Mouse (Mus musculus) megakaryocyte, embryonic 14.5 days (primary cell): ENCODE data around the gene Olfr767. TPM values are rescaled to one million over a fixed set of nuclear protein-coding genes. Genes with fewer than 3 reads are reported as not detected.
"Not testable (repeated sequence)": the region's sequence is repeated elsewhere in the genome, so short reads cannot be mapped to it uniquely, and the experiment has no call there.

Experiments
- H3K27me3 ChIP-seq: replicated peaks from 2 replicates; pipeline ENCODE3; 2012; ENCODE audit warnings: inconsistent platforms
- H3K36me3 ChIP-seq: replicated peaks from 2 replicates; pipeline ENCODE3; 2012; ENCODE audit warnings: low read length, inconsistent platforms, mixed read lengths
- H3K4me1 ChIP-seq: 2 replicates; pipeline ENCODE4 v1.6.1; 2012; ENCODE audit warnings: inconsistent platforms
- H3K4me3 ChIP-seq: replicated peaks from 2 replicates; pipeline ENCODE3; 2012; ENCODE audit warnings: moderate library complexity, mild to moderate bottlenecking, inconsistent platforms
- H3K9me3 ChIP-seq: 2 replicates; pipeline ENCODE4 v1.6.1; 2012; ENCODE audit warnings: inconsistent platforms
- FLI1 ChIP-seq: IDR thresholded peaks from 2 replicates; pipeline ENCODE4 v1.6.1; 2012; ENCODE audit warnings: low read length, inconsistent platforms, mixed read lengths
- GATA1 ChIP-seq: IDR thresholded peaks from 3 replicates; pipeline ENCODE4 v1.6.1; 2012; ENCODE audit warnings: mixed read lengths, low read length, inconsistent platforms, borderline replicate concordance
- polyA plus RNA-seq: library from polyadenylated mRNA; stranded (reverse); fragments of >175 nt; gene quantifications from 2 replicates; pipeline ENCODE4 v1.2.3, GENCODE M21; 2012; ENCODE audit warnings: low replicate concordance; ENCODE audit not compliant: insufficient read depth

The Olfr767 gene
- polyA plus RNA-seq, result not detected in 2 replicates

DNA sequence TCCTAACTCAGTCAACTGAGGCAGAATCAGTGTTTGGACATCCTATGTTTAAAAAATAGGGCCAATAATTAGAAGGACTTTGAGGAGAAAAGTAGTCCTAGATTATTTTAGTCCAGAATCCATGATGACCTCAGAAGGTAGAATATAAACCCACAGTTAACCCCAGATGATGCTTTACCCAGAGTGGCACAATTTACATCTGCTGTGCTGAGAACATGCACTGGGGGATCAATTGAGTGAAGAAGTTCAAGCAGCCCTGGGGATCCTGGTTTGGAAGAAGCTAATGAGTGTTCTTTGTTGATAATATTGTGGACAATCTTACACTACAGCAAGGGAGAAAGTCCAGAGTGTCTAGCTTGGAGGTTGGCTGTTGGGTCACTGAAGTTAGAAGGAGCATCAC lies at the start of gene Olfr767:
TSS of gene Olfr767 (minus strand) at position 101 of the 400 bp plus-strand sequence.
- not testable (repeated sequence) for H3K9me3 ChIP-seq, H3K27me3 ChIP-seq, H3K4me3 ChIP-seq, H3K36me3 ChIP-seq, H3K4me1 ChIP-seq

DNA sequence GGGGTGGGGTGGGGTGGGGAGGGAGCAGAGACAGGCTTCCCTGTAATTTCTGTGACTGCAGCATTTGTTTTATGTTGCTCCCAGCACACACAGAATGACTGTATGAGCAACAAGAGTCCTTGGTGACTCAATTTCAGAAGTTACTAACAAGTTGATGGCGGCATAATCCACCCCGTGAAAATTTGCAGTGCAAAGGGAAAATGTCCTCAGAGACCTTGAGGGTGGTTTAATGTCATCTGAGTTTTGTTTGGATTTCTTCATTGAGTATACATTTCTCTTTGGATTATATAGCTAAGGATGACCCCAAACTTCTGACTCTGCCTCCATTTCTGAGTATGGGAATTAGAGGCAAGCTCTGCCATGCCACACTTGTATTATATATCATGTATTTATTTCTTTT lies 35.1 kb upstream of the Olfr767 start, which contains the start of gene Olfr769:
TSS of gene Olfr769 (minus strand) at position 101 of the 400 bp plus-strand sequence.
- Histone ChIP-seq H3K4me1 (no peaks in the 10 kb centered on the region), H3K9me3 (peaks cover 8% of the 10 kb centered on the region; the same call in 1 of the 2 replicates), H3K36me3 (no peaks in the 10 kb centered on the region), H3K27me3 (no peaks in the 10 kb centered on the region), H3K4me3 (no peak within 1 kb of the TSS)
- no peak for TF ChIP-seq GATA1
- TF ChIP-seq FLI1, result no peak

DNA sequence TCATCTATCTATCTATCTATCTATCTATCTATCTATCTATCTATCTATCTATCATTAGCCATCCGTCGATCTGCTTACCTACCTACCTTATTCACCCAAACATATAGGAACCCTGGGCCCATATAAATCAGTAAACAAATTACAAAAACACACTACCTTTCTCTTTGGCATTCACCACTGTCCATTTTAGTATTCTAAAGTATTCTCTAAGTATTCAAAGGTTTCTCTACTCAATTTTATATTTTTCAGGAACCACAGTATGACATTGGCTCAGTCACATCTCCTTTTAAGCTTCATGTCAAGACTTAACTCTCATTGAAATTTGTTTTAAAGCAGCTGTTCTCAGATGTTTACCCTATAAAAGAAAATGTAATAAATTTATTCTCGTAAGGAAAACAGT lies 32.4 kb upstream of the Olfr767 start:
- H3K36me3 ChIP-seq, result no peaks in the 10 kb centered on the region
- H3K4me1 ChIP-seq, result no peaks in the 10 kb centered on the region
- TF ChIP-seq FLI1 (no peak), GATA1 (peak; percentile 13; the same call in 1 of the 3 replicates)
- H3K4me3 ChIP-seq, result no peak overlapping the region
- H3K27me3 ChIP-seq, result no peaks in the 10 kb centered on the region
- H3K9me3 ChIP-seq, result peaks cover 12% of the 10 kb centered on the region

DNA sequence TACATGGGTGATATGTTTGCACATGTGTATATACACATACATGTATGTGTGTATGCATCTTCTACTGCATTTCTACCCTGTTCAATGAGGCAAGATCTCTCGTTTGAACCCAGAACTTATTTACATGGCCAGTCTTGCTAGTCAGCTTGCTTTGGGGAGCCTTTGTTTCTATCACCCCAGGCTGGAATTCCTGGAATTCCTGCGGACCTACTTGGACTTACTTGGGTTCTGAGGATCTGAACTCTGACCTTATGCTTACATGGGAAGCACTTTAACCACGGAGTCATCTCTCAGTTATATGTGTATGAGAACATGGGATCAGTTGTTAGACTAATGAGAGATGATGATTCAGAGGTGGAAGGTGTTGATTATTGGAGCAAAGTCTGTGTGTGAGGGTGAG lies 18.5 kb upstream of the Olfr767 start:
- no peak for TF ChIP-seq GATA1
- TF ChIP-seq FLI1, result no peak
- H3K36me3 ChIP-seq, result no peaks in the 10 kb centered on the region
- no peaks in the 10 kb centered on the region for H3K4me1 ChIP-seq
- no peak overlapping the region for H3K4me3 ChIP-seq
- H3K27me3 ChIP-seq, result no peaks in the 10 kb centered on the region
- peaks cover 3% of the 10 kb centered on the region; the same call in 1 of the 2 replicates for H3K9me3 ChIP-seq

DNA sequence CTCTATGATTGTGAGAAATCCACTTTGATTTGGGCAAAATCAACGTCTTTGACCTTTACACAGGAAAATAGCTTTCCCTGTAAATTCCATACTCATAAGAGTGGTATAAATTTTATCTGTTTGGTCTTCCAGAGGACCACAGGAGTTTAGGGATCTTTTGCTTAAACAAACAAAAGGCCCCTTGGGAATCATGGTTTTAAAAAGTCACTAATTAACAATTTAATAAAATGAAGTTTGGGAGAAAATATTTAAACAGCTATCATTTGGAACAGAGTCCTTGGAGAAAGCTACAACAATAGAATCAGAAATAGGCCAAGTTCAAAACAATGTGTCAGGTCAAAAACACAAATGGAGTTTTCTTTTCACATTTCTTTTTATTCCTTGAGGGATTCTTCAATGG lies 16.6 kb upstream of the Olfr767 start, which contains the start of gene Olfr768:
TSS of gene Olfr768 (minus strand) at position 101 of the 400 bp plus-strand sequence.
- H3K4me1 ChIP-seq, result no peaks in the 10 kb centered on the region
- no peak within 1 kb of the TSS for H3K4me3 ChIP-seq
- H3K27me3 ChIP-seq, result no peaks in the 10 kb centered on the region
- H3K36me3 ChIP-seq, result no peaks in the 10 kb centered on the region
- H3K9me3 ChIP-seq, result peaks cover 3% of the 10 kb centered on the region; the same call in 1 of the 2 replicates
- TF ChIP-seq FLI1 (no peak), GATA1 (no peak)

DNA sequence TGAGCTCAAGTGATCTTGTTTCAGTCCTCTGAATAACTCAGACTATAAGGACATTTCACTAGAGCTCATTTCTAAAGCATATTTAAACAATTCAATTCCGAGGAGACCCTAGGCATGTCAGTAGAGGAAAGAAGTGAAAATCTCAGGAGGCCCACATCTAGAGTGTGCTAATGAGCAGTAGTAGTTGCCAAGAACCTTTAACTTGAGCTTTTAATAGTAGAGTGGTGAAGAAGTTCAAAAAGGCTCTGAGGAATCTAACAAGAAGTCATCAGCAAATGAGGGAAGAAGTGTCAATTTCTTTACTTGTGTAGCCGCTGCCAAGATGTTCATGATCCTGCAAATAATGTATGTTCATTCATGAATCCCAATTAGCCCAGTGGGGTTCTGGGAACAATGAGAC lies 13.8 kb downstream of the Olfr767 start, which contains the start of gene Olfr766-ps1:
TSS of gene Olfr766-ps1 (minus strand) at position 101 of the 400 bp plus-strand sequence.
- no peak for TF ChIP-seq FLI1
- TF ChIP-seq GATA1, result no peak
- H3K9me3 ChIP-seq, result 0 out of 2 replicates have a peak, but pooled peaks cover 3% of the 10 kb centered on the region
- no peak within 1 kb of the TSS for H3K4me3 ChIP-seq
- no peaks in the 10 kb centered on the region for H3K36me3 ChIP-seq
- H3K4me1 ChIP-seq, result no peaks in the 10 kb centered on the region
- H3K27me3 ChIP-seq, result no peaks in the 10 kb centered on the region

DNA sequence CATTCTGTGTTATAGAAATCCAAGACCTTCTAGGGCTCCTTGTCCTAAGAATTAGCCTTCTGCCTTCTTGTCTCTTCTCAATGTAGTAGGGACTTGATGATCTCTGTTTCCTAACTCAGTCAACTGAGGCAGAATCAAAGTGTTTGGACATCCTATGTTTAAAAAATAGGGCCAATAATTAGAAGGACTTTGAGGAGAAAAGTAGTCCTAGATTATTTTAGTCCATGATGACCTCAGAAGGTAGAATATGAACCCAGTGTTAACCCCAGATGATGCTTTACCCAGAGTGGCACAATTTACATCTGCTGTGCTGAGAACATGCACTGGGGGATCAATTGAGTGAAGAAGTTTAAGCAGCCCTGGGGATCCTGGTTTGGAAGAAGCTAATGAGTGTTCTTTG lies 32.8 kb downstream of the Olfr767 start, which contains the start of gene Olfr765:
TSS of gene Olfr765 (minus strand) at position 101 of the 400 bp plus-strand sequence.
- H3K4me1 ChIP-seq, H3K4me3 ChIP-seq, H3K9me3 ChIP-seq, H3K36me3 ChIP-seq, H3K27me3 ChIP-seq: not testable (repeated sequence)

DNA sequence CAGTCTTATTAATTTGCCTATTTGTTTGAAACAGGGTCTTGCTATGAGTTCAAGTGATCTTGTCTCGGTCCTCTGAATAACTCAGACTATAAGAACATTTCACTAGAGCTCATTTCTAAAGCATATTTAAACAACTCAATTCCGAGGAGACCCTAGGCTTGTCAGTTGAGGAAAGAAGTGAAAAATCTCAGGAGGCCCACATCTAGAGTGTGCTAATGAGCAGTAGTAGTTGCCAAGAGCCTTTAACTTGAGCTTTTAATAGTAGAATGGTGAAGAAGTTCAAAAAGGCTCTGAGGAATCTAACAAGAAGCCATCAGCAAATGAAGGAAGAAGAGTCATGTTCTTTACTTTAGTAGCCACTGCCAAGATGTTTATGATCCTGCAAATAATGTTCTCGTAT lies 42.9 kb downstream of the Olfr767 start, which contains the start of gene Olfr764-ps1:
TSS of gene Olfr764-ps1 (minus strand) at position 101 of the 400 bp plus-strand sequence.
- Histone ChIP-seq H3K27me3 (no peaks in the 10 kb centered on the region), H3K36me3 (no peaks in the 10 kb centered on the region), H3K9me3 (no peaks in the 10 kb centered on the region), H3K4me1 (no peaks in the 10 kb centered on the region), H3K4me3 (no peak within 1 kb of the TSS)
- TF ChIP-seq FLI1 (no peak), GATA1 (no peak)

DNA sequence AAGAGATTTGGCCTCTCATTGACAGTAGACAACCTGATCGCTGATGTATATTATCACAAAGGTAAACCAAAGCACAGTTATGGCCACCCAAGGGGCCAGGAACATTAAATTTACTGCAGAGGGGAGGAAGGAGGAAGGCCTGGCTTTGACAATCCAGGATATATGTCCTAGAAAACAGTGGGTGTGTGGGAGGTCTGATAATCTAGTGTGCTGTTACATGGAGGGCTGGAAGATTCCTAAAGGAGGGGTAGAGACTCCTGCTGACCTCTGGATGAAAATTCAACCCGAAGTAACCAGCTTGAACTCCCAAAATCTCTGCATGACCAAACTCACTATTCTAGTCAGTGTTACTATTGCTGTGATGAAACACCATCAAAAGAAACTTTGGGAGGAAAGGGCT lies 54.4 kb downstream of the Olfr767 start:
- Histone ChIP-seq H3K4me1 (no peaks in the 10 kb centered on the region), H3K4me3 (no peak overlapping the region), H3K9me3 (no peaks in the 10 kb centered on the region), H3K27me3 (no peaks in the 10 kb centered on the region), H3K36me3 (no peaks in the 10 kb centered on the region)
- TF ChIP-seq GATA1, result no peak
- TF ChIP-seq FLI1, result no peak

DNA sequence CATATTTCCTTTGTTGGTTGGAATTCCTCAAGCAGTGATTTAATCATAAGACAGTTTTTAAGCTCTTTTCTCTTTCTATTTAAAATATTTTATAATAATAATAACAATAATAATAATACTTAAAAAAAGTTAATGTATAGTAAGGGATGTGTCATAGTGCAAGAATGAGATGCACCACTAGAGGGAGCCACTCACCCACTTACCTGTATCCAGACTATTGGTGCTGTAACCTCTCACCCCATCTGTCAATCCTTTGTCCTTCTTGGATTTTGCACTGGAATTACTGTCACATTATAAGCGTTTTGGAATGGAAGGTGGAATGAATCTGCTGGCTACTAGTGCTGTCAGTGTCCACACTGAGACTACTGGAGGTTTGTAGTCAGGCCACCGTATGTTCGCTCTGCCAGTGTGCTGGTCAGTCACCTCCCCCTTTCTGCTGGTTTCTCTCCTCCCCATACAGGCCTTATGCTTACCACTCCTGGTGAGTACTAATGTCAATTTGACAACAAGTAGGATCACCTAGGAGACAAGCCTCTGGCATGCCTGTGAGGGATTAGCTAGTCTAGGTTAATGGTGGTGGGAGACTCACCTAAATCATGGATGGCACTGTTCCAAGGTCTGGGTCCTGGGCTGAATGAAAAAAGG lies 56.6 kb downstream of the Olfr767 start:
- no peaks in the 10 kb centered on the region for H3K9me3 ChIP-seq
- H3K4me1 ChIP-seq, result no peaks in the 10 kb centered on the region
- H3K4me3 ChIP-seq, result no peak overlapping the region
- H3K27me3 ChIP-seq, result no peaks in the 10 kb centered on the region
- TF ChIP-seq GATA1 (no peak), FLI1 (no peak)
- H3K36me3 ChIP-seq, result no peaks in the 10 kb centered on the region

Other genes starting within 250 kb of the Olfr767 start
- gene Gdf11, start 191.2 kb downstream of the Olfr767 start, polyA plus RNA-seq, result 0.18 TPM in 1 of 2 replicates, not detected in the other
- gene Cd63, start 181.9 kb downstream of the Olfr767 start, polyA plus RNA-seq, result 17.7 and 57.2 TPM in 2 replicates
- 15.8 and 37.7 TPM in 2 replicates for gene Rdh5, start 160.0 kb downstream of the Olfr767 start, polyA plus RNA-seq
- gene Bloc1s1, start 158.9 kb downstream of the Olfr767 start, polyA plus RNA-seq, result 56.5 and 587 TPM in 2 replicates
- gene Itga7, start 149.1 kb downstream of the Olfr767 start, polyA plus RNA-seq, result 1.1 and 1.9 TPM in 2 replicates
- not detected in 2 replicates for gene Mettl7b, start 121.9 kb downstream of the Olfr767 start, polyA plus RNA-seq
- not detected in 2 replicates for gene Olfr9, start 93.5 kb downstream of the Olfr767 start, polyA plus RNA-seq
- gene Olfr763, start 72.1 kb downstream of the Olfr767 start, polyA plus RNA-seq, result not detected in 2 replicates
- gene Olfr764-ps1, start 43.0 kb downstream of the Olfr767 start, polyA plus RNA-seq, result not detected in 2 replicates
- not detected in 2 replicates for gene Olfr765, start 32.9 kb downstream of the Olfr767 start, polyA plus RNA-seq
- not detected in 2 replicates for gene Olfr766-ps1, start 13.9 kb downstream of the Olfr767 start, polyA plus RNA-seq
- gene Olfr768, start 16.5 kb upstream of the Olfr767 start, polyA plus RNA-seq, result 2.6 TPM in 1 of 2 replicates, not detected in the other
- gene Olfr769, start 35.0 kb upstream of the Olfr767 start, polyA plus RNA-seq, result not detected in 2 replicates
- not detected in 2 replicates for gene Olfr770, start 56.1 kb upstream of the Olfr767 start, polyA plus RNA-seq
- gene Olfr771, start 81.8 kb upstream of the Olfr767 start, polyA plus RNA-seq, result not detected in 2 replicates
- gene Olfr772, start 95.0 kb upstream of the Olfr767 start, polyA plus RNA-seq, result not detected in 2 replicates
- not detected in 2 replicates for gene Olfr773, start 104.5 kb upstream of the Olfr767 start, polyA plus RNA-seq
- gene Olfr774, start 153.3 kb upstream of the Olfr767 start, polyA plus RNA-seq, result not detected in 2 replicates
- gene Olfr775, start 165.5 kb upstream of the Olfr767 start, polyA plus RNA-seq, result not detected in 2 replicates
- gene Olfr776, start 176.2 kb upstream of the Olfr767 start, polyA plus RNA-seq, result not detected in 2 replicates
- gene Olfr777, start 188.6 kb upstream of the Olfr767 start, polyA plus RNA-seq, result not detected in 2 replicates
- not detected in 2 replicates for gene Olfr780, start 235.2 kb upstream of the Olfr767 start, polyA plus RNA-seq
- gene Olfr781, start 245.9 kb upstream of the Olfr767 start, polyA plus RNA-seq, result not detected in 2 replicates